Mouse (Mus musculus) heart, postnatal 10 days (tissue): Measurements from ENCODE around the gene Pja2. TPM values are rescaled to one million over a fixed set of nuclear protein-coding genes. Genes with fewer than 3 reads are reported as not detected.
"Not testable (repeated sequence)": the region's sequence is repeated elsewhere in the genome, so short reads cannot be mapped to it uniquely, and the experiment has no call there.

Source experiments
- DNase-seq, 2 experiments: peaks; one replicate each; pipeline ENCODE4 v3.0.0; 2021
- intact Hi-C: fragments of 180-260 bp; cut with DNase I; formaldehyde crosslinking; loops from one replicate; pipeline ENCODE4 v1.15.1; 2025
- microRNA-seq, 2 experiments: library from miRNA; unstranded; fragments of <30 nt; microRNA quantifications; one replicate each; pipeline ENCODE4 v1.2.0; 2022
- total RNA-seq, 2 experiments: library from RNA; stranded (reverse); gene quantifications; 2 replicates each; pipeline ENCODE4 v1.2.3; 2021

Gene Pja2
- total RNA-seq, 2 experiments from 2014 or later = 140 to 148 TPM

DNA sequence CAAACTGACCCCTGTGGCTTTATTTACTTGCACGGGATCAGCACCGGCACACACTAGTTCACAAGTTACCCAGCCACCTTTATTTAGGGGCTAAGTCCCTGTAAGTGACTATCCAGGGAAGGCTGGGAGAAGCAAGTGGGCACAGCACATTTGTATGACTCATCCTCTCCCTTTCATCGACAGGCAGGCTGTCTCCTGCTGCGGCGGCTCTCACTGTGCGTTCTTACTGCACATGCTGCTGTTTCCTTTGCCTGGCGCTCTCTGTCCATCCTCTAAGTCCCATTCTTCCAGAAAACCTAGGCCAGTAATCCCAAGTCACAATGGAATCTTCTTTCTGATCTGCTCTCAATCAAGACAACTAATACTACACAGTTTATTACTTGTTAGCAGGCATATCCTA, 43.7 kb downstream of the Pja2 start:
- DNase-seq = no peak
- intact Hi-C loops = loop anchor here (10.0 kb wide), 1 partner anchor 87 kb away; no protein-coding TSS in a partner anchor

DNA sequence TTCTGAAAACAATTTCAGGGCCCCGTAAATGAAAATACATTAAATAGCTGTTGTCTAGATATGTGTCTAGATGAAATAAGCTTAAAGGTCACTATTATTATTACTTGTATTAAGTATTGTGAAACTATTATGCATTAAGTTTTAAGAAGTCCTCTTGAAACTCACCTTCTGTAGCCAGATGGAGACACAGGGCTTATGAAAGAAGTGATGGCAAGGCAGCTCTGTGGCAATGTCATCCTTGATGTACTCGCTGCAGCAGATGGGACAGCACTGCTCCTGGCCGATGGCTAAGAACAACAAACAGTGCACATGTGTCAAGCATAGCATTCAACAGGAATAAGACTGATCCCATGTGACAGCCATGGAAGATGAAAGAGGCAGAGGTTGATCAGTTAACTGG, 44.9 kb downstream of the Pja2 start:
- intact Hi-C loops = loop anchor here (10.0 kb wide), 1 partner anchor 88 kb away; no protein-coding TSS in a partner anchor
- no peak for DNase-seq

DNA sequence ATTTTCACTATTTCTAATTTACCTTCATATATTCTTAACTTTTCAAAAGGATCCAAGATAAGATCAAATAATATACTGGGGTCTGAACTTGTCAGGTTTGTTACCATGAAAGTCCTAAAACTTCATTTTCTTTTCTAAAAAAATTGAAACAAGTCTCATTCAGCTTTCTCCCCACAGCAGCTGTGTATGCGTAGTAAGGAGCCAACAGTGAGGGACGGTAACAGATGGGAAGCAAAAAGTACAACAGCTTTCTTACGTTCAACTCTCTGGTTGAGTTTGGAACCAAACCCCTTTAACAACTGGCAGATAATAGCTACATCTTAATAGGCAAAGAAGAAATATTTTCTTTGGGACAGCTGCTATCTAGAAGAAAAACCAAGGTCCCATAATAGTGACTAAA, 50.3 kb downstream of the Pja2 start:
- DNase-seq = peak in 1 of 2 experiments; percentile 32
- intact Hi-C loops = loop anchor here (10.0 kb wide), 1 partner anchor 93 kb away; no protein-coding TSS in a partner anchor

DNA sequence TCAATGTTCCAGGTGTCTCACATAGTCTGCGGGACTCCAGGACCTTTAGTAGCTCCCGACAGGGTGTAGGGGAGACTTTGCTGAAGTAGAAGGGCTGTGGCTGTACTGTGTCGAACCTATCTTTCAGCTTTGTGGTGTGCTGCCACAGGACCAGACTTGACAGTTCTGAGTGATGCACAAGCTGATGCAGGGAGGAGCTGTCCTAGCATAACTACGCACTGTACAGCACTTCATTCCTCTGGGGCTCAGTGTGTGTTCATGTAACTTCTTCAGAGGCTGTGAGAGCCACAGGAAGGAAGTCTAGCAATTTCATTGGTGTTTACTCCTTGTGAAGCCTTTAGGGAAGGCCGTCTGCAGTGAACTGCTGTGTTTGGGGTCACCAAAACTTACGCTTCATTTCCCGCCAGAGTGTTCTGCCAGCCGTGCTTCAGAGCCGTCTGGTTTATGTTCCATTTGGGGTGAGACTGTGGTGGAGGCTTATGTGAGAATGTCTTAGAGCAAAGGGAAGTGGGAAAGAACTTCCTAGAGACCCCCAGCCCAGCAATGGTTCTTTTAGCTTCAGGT, 54.0 kb downstream of the Pja2 start:
- DNase-seq = no peak
- intact Hi-C loops = no loop called here

DNA sequence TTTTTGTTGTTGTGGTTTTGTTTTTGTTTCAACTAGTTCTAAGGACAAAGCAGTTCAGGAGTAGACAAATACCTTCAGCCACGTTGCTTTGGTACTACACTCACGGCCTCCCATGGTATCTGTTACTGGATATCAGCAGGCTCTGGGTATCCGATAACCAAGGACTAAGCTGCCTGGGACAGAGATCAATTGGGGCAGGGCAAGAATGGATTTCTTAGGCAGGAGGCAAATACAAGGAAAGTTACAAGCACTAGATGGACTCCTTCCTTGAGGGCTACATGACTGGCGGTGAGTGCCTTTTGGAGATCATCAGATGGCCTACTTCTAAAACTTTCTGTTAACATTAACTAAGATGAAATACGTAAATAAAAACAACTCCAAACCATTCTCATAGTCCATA, 55.0 kb downstream of the Pja2 start:
- no peak for DNase-seq
- intact Hi-C loops = no loop called here

DNA sequence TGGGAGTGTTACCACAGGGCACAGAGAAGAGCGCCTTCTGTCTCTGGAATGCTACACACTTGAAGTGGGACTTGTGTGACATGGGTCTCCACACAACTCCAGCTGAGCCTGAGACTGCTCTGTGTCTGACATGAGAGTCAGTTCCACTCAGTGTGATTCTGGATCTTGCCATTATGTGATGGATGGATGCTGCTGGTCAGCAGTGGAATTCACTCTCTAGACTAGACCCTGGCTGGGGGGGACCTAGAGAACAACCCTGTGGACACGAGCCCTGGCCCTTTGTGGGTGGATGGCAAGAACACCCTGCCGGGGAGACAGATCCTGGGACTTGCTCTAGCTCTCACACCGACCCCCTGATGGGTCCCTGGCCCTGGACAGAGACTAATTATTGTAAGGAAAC, 56.5 kb downstream of the Pja2 start:
- intact Hi-C loops = no loop called here
- no peak for DNase-seq

DNA sequence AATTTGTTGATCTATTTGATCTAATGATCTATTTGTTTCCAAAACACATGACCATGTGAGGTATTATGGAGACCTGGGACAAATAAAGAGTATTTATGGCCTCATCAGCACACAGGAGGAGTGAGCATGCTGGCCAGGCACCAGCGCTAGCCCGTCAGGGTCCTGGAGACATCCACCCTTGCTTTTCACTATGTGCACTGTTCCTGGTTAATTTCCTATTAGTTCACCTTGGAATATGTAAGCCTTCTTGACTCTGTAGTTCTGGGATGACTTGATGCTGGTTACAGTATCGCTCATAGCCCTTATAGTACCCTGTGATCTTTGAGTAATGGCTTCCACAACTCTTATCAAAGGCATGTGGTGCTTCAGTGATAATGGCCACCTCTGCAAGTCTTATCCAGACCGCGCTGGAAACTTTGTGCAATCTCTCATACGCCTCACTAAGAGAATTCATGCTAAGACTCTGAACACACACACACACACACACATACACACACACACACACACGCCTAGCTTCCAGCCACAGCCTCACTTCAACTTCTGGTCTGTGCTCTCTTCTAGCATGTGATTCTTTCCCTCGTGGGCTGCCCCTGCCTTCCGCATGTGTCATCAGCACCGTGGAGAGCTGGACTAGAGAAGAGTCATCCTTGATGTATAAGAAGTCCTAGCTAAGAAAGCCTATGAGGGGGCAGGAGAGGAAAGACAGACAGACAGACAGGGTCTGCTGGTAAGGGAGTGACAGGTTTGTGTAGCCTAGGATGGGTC, 57.2 kb downstream of the Pja2 start:
- intact Hi-C loops = no loop called here
- no peak for DNase-seq

DNA sequence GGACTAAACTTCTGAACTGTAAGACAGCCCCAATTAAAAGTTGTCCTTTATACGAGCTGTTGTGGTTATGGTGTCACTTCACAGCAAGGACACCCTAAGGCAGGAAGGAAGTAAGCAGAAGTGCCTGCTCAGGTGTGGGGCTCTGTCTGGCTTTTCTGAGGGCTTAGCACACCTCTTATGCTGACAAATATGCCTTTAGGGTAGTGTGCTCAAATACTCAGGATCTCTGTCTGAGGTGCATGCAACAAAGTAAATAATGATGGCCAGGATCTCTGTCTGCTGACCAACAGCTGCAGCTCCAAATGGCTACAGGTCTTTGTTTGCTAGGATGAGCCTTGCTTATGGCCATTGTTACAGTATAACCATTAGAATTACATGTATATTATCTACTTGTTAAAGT, 71.1 kb downstream of the Pja2 start:
- intact Hi-C loops = no loop called here
- DNase-seq = no peak

DNA sequence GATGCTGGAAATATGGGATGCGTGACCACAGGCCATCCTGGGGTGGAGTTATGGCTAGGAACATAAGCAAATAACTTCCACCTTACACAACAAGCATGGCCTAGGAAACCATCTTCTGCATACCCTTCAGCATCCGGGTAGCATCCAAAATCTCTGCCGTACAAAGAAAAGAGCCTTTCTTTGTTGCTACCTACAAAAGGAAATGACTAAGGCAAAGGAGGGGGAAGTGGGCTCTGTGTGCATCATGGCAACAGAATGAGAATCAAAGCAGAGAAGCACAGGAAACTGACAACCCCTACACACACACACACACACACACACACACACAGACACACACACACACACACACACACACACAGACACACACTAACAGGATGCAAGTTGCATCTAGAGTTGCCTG, 83.5 kb downstream of the Pja2 start:
- DNase-seq = no peak
- intact Hi-C loops = no loop called here

DNA sequence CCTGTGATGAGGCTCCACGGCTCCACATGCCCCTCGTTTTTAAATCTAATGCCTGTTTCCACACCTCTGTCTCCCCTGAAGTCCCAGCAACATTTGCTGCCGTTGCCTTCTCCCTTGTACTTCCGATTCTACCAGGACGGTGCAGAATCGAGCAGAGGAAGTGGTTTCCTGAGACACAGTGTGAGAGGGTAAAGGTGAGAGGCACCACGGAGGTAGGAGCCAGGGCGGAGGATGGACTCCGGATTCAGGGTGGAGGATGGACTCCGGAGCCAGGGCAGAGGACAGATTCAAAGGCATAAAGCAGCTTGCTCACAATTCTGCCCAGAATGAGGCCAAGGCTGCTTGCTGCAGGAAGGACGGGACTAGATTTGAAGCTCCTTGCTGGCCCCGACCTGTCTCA, 88.8 kb downstream of the Pja2 start:
- intact Hi-C loops = no loop called here
- no peak for DNase-seq

DNA sequence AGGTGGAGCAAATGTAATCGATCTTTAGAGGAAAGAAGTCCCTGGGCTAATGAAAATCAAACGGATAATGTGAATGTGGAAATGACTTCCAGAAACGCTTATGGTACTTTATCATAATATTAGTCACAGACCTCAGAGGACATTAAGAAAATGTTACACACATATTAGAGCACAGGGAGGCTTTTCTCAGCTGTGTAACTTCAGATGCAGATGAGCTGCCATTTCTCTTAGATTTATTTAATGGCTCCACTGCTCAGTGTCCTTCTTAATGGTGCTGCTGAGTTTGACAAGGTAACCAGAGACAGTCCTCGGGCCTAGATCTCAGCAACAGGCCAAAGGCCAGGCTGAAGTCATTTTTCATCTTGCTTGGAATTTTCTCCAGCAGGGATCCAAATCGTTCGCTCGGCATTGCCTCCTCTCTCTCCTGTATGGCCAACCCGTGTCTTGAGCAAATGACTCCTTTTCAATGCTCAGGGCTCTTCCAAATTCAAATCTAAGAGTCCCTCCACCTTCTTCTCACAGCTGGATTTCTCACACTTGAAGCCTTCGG, 89.3 kb downstream of the Pja2 start:
- intact Hi-C loops = no loop called here
- DNase-seq = no peak

DNA sequence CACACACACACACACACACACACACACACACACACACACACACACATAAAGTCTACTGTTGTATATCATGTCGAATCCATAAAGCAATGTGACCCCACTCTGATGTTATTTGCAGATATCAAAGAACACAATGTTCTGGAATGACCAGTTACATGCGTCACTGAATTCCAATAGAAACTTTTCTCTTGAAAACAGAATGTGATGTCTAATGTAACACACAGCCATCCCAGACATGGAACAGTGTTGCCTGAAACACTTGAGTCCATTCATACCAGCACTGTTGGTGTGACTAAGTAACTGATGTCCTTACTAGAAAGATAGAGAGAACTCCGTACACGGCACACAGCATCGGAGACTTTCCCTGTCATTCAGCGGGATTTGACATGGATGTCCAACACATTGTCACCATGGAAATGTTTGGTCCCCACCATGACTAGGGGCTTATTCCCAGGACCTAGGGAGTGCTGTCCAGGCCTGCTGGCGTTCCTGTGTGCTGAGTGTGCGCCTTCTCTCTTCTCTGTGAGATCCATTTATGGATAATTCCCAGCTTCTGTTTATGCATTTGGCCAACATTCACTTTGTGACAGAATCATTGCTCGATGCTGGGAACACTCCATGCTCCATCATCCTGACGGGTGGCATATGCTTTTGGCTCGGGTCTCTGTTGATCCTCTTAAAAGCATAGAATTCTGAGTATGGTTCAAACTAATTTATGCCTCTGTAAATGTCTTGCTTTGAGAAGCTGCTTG, 90.0 kb downstream of the Pja2 start:
- intact Hi-C loops = no loop called here

DNA sequence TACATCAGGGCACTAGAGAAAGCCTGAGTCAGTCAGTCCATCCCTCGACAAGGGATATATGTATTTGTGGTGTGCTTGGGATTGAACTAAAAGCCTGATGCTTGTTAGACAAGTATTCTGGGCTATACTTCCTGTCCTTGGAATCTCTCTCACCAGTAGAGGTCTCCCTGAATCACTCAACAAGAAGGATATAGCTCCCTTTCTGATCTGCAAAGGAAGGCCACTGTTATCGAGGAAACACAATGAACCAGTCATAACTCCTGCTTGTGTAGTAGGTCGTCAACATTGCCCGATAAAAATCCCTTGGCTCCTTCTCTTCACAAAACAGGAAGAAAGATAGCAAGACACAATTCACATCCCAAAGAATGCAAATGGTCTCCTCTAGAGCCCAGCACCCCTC, 99.6 kb downstream of the Pja2 start:
- no peak for DNase-seq
- intact Hi-C loops = loop anchor here (5.0 kb wide), 1 partner anchor 145 kb away; no protein-coding TSS in a partner anchor

More for the DNA sequence above, 90.0 kb downstream of the Pja2 start:
- no peak for DNase-seq

DNA sequence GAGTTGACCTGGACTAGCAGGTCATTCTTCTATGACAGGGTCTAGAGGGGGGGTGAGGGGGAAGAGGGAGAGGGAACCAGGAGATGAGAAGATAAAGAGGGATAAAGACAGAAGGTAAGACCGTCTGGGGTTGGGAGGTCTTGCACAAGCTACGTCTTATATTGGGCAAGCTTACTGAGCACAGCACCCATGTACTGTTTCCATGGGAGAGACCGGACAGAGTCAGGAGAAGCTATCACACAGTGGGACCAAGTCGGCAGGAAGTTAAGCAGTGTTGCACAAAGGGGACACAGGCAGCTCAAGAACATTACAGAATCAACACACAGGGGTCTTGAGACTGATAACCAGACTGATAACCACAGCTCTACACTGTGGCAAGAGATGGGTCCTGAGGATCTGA, 100.1 kb downstream of the Pja2 start:
- DNase-seq = not testable (repeated sequence)
- intact Hi-C loops = loop anchor here (5.0 kb wide), 1 partner anchor 146 kb away; no protein-coding TSS in a partner anchor

DNA sequence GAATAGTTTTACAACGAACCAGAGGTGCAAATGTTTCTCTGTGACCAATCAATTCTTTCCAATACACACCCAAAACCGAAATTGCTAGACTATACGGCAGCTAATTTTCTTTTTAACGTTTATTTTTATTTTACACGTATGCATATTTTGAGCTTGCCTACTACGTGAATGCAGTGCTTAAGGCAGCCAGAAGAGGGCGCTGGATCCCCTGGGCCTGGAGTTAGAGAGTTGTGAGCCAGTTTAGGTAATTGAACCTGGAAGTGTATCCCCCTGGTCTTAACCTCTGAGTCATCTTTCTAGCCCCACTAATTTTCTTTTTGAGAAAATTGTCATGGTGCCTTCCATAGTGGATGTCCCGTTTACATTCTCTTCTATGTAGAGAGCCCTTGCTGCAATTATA, 100.5 kb downstream of the Pja2 start:
- intact Hi-C loops = loop anchor here (5.0 kb wide), 1 partner anchor 146 kb away; no protein-coding TSS in a partner anchor
- DNase-seq = no peak

Small RNAs within 50 kb of the gene (microRNA-seq; reads per million reads assigned to microRNA genes)
- 0 reads per million in 2 experiments for gene Gm24194
